Mouse (Mus musculus) E14TG2a.4 (cell line): ENCODE data around the gene Nrm.

Experiments
- CTCF ChIP-seq: conservative IDR thresholded peaks from 2 replicates; pipeline ENCODE4 v1.5.1; 2014; ENCODE audit warnings: low read length
- NANOG ChIP-seq: IDR thresholded peaks from 2 replicates; pipeline ENCODE4 v1.6.1; 2014; ENCODE audit warnings: borderline replicate concordance, low read length, mixed read lengths
- POU5F1 ChIP-seq: IDR thresholded peaks from 2 replicates; pipeline ENCODE4 v1.6.1; 2014; ENCODE audit warnings: low read length, borderline replicate concordance

DNA sequence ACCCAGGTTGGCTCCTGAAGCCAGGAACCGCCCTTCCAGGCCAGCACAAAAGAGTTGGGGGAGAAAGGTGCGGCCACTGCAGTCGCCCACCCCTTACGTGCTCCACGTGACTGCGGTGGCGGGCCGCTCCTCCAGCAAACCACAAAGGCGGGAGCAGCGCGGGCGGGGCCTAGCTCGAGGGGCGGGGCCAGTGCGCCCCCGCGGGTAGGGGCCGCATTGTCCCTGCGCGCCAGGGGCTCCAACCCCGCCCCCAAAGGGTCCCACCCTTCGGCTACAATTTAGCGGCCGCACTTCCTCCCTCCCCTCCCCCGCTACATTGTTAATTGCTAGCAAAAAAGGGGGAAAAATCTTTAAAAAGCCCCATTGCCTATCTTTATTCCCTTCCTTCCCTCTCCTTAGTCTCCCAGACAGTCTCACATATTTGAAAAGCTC, 24.1 kb upstream of the Nrm start:
- TF ChIP-seq CTCF (no peak), NANOG (no peak), POU5F1 (no peak)
